Mouse (Mus musculus): ENCODE measurements around the gene Nin. TPM values are rescaled to one million over a fixed set of nuclear protein-coding genes. Genes with fewer than 3 reads are reported as not detected.

Nin gene
- polyA plus RNA-seq, 1 experiment from 2014 or later = 7.9 TPM

DNA sequence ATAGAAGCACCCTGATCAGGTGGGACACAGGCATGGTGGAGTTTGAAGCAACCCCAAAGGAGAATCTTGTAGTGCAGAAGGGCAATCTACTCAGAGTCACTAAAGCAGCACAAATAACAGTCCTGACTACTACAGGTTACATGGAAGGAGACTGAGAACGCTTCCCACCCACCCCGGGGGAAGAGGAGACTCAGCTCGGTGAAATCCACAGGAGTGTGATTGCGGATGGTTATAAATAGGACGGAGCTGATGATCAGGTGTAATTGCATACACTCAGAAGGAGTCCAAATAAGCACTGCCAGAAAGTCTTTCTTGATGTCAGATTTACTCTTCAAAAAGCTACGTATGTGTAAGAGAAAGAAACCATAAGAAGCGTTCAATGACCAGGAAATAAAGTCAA is 15.6 kb downstream of the Nin start:
- TF ChIP-seq CTCF (IDR thresholded peaks at IDR 0.05; ENCODE audit: low read depth) = no peak
- H3K9ac ChIP-seq (ENCODE audit: low read depth, low read length) = no peak overlapping the region
- H3K36me3 ChIP-seq (ENCODE audit: insufficient read depth, low read length) = no peaks in the 10 kb centered on the region
- H3K4me3 ChIP-seq (replicated peaks; ENCODE audit: low read depth, low read length) = no peak overlapping the region
- ATAC-seq (replicated peaks; ENCODE audit: low FRiP score, low read depth) = no peak
- no peak for DNase-seq (ENCODE audit: low spot score)
- no peak overlapping the region for H3K4me2 ChIP-seq (ENCODE audit: low read length)
- H3K27ac ChIP-seq = no peak overlapping the region
- no peaks in the 10 kb centered on the region for H3K27me3 ChIP-seq (ENCODE audit: insufficient read depth, low read length)
- 84% methylated on average over 7 of the region's 7 CpGs for WGBS
- H3K9me3 ChIP-seq (replicated peaks; ENCODE audit: low read length) = no peaks in the 10 kb centered on the region
- H3K4me1 ChIP-seq (replicated peaks; ENCODE audit: insufficient read depth, low read length) = 0 out of 2 replicates have a peak, but pooled peaks cover 4% of the 10 kb centered on the region

DNA sequence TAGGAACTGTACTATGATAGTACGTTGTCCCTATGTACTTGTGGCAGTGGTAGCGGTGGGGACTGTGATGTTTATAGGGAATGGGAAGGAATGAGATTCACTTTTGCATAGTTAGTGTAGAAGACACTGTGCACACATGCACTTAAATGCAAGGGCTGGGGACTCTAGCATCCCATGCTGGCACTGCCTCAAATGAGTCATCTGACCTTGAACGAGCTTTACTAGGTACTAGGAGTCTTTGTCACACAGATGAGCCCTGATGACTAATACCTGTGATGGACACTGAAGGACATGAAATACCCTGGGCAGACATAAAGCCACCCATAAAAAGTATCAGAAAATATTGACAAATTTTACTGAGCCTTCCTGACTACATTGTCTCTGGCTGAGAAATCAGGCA is 16.2 kb downstream of the Nin start:
- ATAC-seq (replicated peaks; ENCODE audit: low FRiP score, low read depth) (no peak), DNase-seq (ENCODE audit: low spot score) (no peak)
- Histone ChIP-seq H3K4me1 (replicated peaks; ENCODE audit: insufficient read depth, low read length) (0 out of 2 replicates have a peak, but pooled peaks cover 4% of the 10 kb centered on the region), H3K9me3 (replicated peaks; ENCODE audit: low read length) (no peaks in the 10 kb centered on the region), H3K27me3 (ENCODE audit: insufficient read depth, low read length) (no peaks in the 10 kb centered on the region), H3K27ac (no peak overlapping the region), H3K4me2 (ENCODE audit: low read length) (no peak overlapping the region), H3K9ac (ENCODE audit: low read depth, low read length) (no peak overlapping the region), H3K4me3 (replicated peaks; ENCODE audit: low read depth, low read length) (no peak overlapping the region), H3K36me3 (ENCODE audit: insufficient read depth, low read length) (no peaks in the 10 kb centered on the region)
- TF ChIP-seq CTCF (IDR thresholded peaks at IDR 0.05; ENCODE audit: low read depth) = no peak
- WGBS = 84% methylated on average over 3 of the region's 3 CpGs

DNA sequence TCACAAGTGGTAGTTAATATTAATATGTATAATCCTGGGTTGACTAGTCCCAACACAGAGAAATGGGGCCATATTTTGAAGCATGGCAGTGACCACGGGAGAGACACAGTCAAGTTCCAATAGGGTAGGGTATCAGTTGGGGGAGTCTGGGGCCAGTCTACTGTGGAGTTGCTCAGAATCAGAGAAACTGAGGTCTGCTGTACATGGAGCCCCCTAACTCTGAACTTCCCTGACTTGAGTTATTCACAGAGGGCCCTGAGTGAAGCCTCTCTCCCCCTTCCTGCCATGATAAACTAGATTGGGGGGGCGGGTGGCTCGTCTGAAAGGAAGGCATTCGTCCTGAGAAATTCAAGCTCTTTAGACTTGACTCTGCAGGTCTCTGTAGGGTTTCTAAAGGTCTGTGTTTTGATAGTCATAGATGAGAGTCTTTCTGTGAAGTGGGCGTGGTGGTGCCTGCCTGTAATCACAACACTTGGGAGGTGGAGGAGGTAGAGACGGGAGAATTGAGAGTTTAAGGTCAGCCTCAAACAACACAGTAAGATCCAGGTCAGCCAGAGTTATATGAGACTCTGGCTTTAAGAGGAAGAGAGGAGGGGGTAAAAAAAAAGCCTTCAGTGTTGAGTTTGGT is 20.1 kb downstream of the Nin start:
- H3K4me3 ChIP-seq (replicated peaks; ENCODE audit: low read depth, low read length) = no peak overlapping the region
- 39% methylated on average over 6 of the region's 6 CpGs for WGBS
- no peak overlapping the region for H3K4me2 ChIP-seq (ENCODE audit: low read length)
- H3K9ac ChIP-seq (ENCODE audit: low read depth, low read length) = no peak overlapping the region
- no peak overlapping the region for H3K27ac ChIP-seq
- peak; percentile 74 for DNase-seq (ENCODE audit: low spot score)
- H3K27me3 ChIP-seq (ENCODE audit: insufficient read depth, low read length) = no peaks in the 10 kb centered on the region
- no peak for TF ChIP-seq CTCF (IDR thresholded peaks at IDR 0.05; ENCODE audit: low read depth)
- ATAC-seq (replicated peaks; ENCODE audit: low FRiP score, low read depth) = no peak
- H3K36me3 ChIP-seq (ENCODE audit: insufficient read depth, low read length) = no peaks in the 10 kb centered on the region
- H3K4me1 ChIP-seq (replicated peaks; ENCODE audit: insufficient read depth, low read length) = peaks cover 4% of the 10 kb centered on the region; the same call in 1 of the 2 replicates
- H3K9me3 ChIP-seq (replicated peaks; ENCODE audit: low read length) = no peaks in the 10 kb centered on the region

DNA sequence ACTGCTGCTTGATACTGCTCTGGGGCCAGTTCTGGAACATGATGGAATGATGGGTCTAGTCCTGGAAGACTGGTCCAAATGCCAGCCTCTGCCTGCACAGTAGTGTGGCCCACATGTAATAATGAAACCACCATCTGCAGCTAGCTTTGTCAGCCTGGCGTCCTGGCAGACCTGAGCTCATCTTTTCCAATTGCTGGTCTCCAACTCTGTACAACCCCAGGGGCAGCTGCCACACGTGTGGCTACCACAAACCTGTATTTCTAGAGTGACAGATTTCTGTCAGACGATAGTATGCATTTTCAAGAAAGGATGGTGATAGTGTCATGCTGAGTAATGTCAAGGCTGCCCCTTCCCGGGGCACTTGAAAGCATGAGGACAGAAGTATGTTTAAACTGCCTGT is 25.2 kb downstream of the Nin start:
- no peaks in the 10 kb centered on the region for H3K36me3 ChIP-seq (ENCODE audit: insufficient read depth, low read length)
- H3K4me1 ChIP-seq (replicated peaks; ENCODE audit: insufficient read depth, low read length) = peaks cover 5% of the 10 kb centered on the region; the same call in 1 of the 2 replicates
- H3K4me2 ChIP-seq (ENCODE audit: low read length) = no peak overlapping the region
- no peak for DNase-seq (ENCODE audit: low spot score)
- TF ChIP-seq CTCF (IDR thresholded peaks at IDR 0.05; ENCODE audit: low read depth) = no peak
- H3K4me3 ChIP-seq (replicated peaks; ENCODE audit: low read depth, low read length) = no peak overlapping the region
- WGBS = 84% methylated on average over 4 of the region's 4 CpGs
- no peaks in the 10 kb centered on the region for H3K27me3 ChIP-seq (ENCODE audit: insufficient read depth, low read length)
- no peak overlapping the region for H3K9ac ChIP-seq (ENCODE audit: low read depth, low read length)
- no peak for ATAC-seq (replicated peaks; ENCODE audit: low FRiP score, low read depth)
- no peaks in the 10 kb centered on the region for H3K9me3 ChIP-seq (replicated peaks; ENCODE audit: low read length)
- H3K27ac ChIP-seq = no peak overlapping the region

DNA sequence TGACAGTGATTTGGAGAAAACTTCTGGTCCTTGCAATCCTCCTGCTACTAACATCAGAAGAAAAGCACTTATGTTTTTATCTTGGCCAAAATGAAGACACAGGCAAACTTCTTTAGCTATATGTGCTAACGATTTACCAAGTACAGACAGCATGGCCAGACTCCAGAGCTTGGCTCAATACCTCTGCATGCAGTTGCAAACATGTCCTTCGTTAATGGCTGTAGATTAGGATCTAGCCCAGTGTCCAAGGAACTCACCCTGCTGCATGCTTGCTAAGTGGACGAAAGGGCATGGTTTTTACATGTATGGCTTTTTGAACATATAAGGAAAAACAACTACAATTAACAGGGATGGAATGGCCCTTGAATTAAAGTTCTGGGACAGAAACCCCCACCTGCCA is 28.2 kb downstream of the Nin start:
- WGBS = 71% methylated on average over 3 of the region's 3 CpGs
- ATAC-seq (replicated peaks; ENCODE audit: low FRiP score, low read depth) = no peak
- no peak for TF ChIP-seq CTCF (IDR thresholded peaks at IDR 0.05; ENCODE audit: low read depth)
- no peaks in the 10 kb centered on the region for H3K36me3 ChIP-seq (ENCODE audit: insufficient read depth, low read length)
- H3K27me3 ChIP-seq (ENCODE audit: insufficient read depth, low read length) = no peaks in the 10 kb centered on the region
- no peak for DNase-seq (ENCODE audit: low spot score)
- H3K4me1 ChIP-seq (replicated peaks; ENCODE audit: insufficient read depth, low read length) = peaks cover 5% of the 10 kb centered on the region; the same call in 1 of the 2 replicates
- no peak overlapping the region for H3K27ac ChIP-seq
- H3K4me2 ChIP-seq (ENCODE audit: low read length) = no peak overlapping the region
- no peaks in the 10 kb centered on the region for H3K9me3 ChIP-seq (replicated peaks; ENCODE audit: low read length)
- no peak overlapping the region for H3K9ac ChIP-seq (ENCODE audit: low read depth, low read length)
- H3K4me3 ChIP-seq (replicated peaks; ENCODE audit: low read depth, low read length) = no peak overlapping the region

DNA sequence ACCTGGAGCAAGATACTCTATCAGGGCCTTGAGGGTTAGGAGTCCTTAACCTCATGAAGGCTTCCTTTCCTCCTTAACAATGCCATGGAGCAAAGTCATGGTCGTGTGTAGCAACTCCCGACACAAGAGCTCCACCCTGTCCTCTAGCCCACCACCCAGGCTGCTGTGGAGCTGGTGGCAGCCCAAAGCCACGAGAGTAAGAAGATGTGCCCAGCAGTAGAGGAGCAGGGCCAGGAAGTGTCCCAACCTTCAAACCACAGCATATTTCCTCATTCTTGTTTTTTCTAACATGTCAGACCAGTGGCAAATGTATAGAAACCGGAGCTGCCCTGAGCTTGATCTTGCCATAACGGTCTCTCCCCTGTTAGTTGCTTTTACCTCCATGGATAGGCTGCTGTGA is 29.3 kb downstream of the Nin start:
- WGBS = 96% methylated on average over 5 of the region's 5 CpGs
- H3K4me2 ChIP-seq (ENCODE audit: low read length) = no peak overlapping the region
- H3K9ac ChIP-seq (ENCODE audit: low read depth, low read length) = no peak overlapping the region
- no peak for DNase-seq (ENCODE audit: low spot score)
- H3K36me3 ChIP-seq (ENCODE audit: insufficient read depth, low read length) = no peaks in the 10 kb centered on the region
- peaks cover 5% of the 10 kb centered on the region; the same call in 1 of the 2 replicates for H3K4me1 ChIP-seq (replicated peaks; ENCODE audit: insufficient read depth, low read length)
- H3K27me3 ChIP-seq (ENCODE audit: insufficient read depth, low read length) = no peaks in the 10 kb centered on the region
- H3K9me3 ChIP-seq (replicated peaks; ENCODE audit: low read length) = no peaks in the 10 kb centered on the region
- TF ChIP-seq CTCF (IDR thresholded peaks at IDR 0.05; ENCODE audit: low read depth) = no peak
- no peak overlapping the region for H3K4me3 ChIP-seq (replicated peaks; ENCODE audit: low read depth, low read length)
- no peak for ATAC-seq (replicated peaks; ENCODE audit: low FRiP score, low read depth)
- no peak overlapping the region for H3K27ac ChIP-seq

DNA sequence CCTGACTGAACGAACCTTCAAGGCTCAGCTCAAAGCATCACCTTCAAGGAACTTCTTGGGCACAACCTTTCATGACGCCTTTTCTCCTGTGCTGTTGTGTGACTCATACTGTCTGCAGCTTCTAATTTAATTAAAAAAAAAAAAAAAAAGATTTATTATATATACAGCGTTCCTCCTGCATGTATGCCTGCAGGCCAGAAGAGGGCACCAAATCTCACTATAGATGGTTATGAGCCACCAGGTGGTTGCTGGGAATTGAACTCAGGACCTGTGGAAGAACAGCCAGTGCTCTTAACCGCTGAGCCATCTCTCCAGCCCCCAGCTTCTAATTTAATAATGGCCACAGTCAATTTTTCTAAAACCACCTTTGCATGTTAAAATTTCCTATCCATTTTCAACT is 29.8 kb downstream of the Nin start:
- H3K4me3 ChIP-seq (replicated peaks; ENCODE audit: low read depth, low read length) = no peak overlapping the region
- DNase-seq (ENCODE audit: low spot score) = no peak
- no peak overlapping the region for H3K4me2 ChIP-seq (ENCODE audit: low read length)
- no peaks in the 10 kb centered on the region for H3K9me3 ChIP-seq (replicated peaks; ENCODE audit: low read length)
- peak; percentile 21 for TF ChIP-seq CTCF (IDR thresholded peaks at IDR 0.05; ENCODE audit: low read depth)
- H3K9ac ChIP-seq (ENCODE audit: low read depth, low read length) = no peak overlapping the region
- no peak for ATAC-seq (replicated peaks; ENCODE audit: low FRiP score, low read depth)
- H3K4me1 ChIP-seq (replicated peaks; ENCODE audit: insufficient read depth, low read length) = peaks cover 5% of the 10 kb centered on the region; the same call in 1 of the 2 replicates
- H3K27me3 ChIP-seq (ENCODE audit: insufficient read depth, low read length) = no peaks in the 10 kb centered on the region
- WGBS = 93% methylated on average over 4 of the region's 4 CpGs
- no peak overlapping the region for H3K27ac ChIP-seq
- no peaks in the 10 kb centered on the region for H3K36me3 ChIP-seq (ENCODE audit: insufficient read depth, low read length)

Data from kidney, postnatal 0 days (tissue).